Mouse (Mus musculus) cerebellum, adult (tissue): ENCODE results near the gene Slc13a3.
A peak's percentile ranks its signal among the peaks of the same experiment; 100 is the strongest.

Experiments
- ATAC-seq: cut with Nextera tagmentation; 2 replicates; pipeline ENCODE4 v1.9.2; 2017; ENCODE audit warnings: mild to moderate bottlenecking, moderate library complexity, mixed read lengths; ENCODE audit not compliant: insufficient number of reproducible peaks, low FRiP score, low TSS enrichment

Slc13a3 gene

GRCm38 (mm10) chr2:165484152-165484551, 11.1 kb upstream of the Slc13a3 start:
- no peak for ATAC-seq

GRCm38 (mm10) chr2:165482003-165482402, 9.0 kb upstream of the Slc13a3 start:
- ATAC-seq = no peak

- no peak for ATAC-seq
These were observed 2.8 kb upstream of the Slc13a3 start for GRCm38 (mm10) chr2:165475850-165476249.

GRCm38 (mm10) chr2:165475412-165475811, 2.4 kb upstream of the Slc13a3 start:
- ATAC-seq = no peak

GRCm38 (mm10) chr2:165471943-165472342, 1.1 kb downstream of the Slc13a3 start:
- ATAC-seq = no peak

GRCm38 (mm10) chr2:165470167-165470566, 2.9 kb downstream of the Slc13a3 start:
- ATAC-seq = no peak

- no peak for ATAC-seq
These were observed 5.1 kb downstream of the Slc13a3 start for GRCm38 (mm10) chr2:165467824-165468452.

- ATAC-seq = no peak
These were observed 13.4 kb downstream of the Slc13a3 start for GRCm38 (mm10) chr2:165459663-165460062.

GRCm38 (mm10) chr2:165458189-165458588, 14.8 kb downstream of the Slc13a3 start:
- ATAC-seq = no peak

GRCm38 (mm10) chr2:165456710-165457109, 16.3 kb downstream of the Slc13a3 start:
- ATAC-seq = no peak

- no peak for ATAC-seq
These were observed 20.0 kb downstream of the Slc13a3 start for GRCm38 (mm10) chr2:165452730-165453693.

- ATAC-seq = no peak
These were observed 24.6 kb downstream of the Slc13a3 start for GRCm38 (mm10) chr2:165448475-165448874.

- no peak for ATAC-seq
These were observed 28.2 kb downstream of the Slc13a3 start for GRCm38 (mm10) chr2:165444861-165445260.

GRCm38 (mm10) chr2:165442981-165443380, 30.0 kb downstream of the Slc13a3 start:
- no peak for ATAC-seq

GRCm38 (mm10) chr2:165441613-165442012, 31.4 kb downstream of the Slc13a3 start:
- ATAC-seq = no peak

GRCm38 (mm10) chr2:165439613-165440012, 33.4 kb downstream of the Slc13a3 start:
- no peak for ATAC-seq

GRCm38 (mm10) chr2:165438881-165439280, 34.1 kb downstream of the Slc13a3 start:
- no peak for ATAC-seq

- no peak for ATAC-seq
These were observed 44.3 kb downstream of the Slc13a3 start for GRCm38 (mm10) chr2:165428694-165429093.

- 0 out of 2 replicates have a peak, but pooled peaks have one; percentile 26 for ATAC-seq
These were observed 52.8 kb downstream of the Slc13a3 start for GRCm38 (mm10) chr2:165420195-165420594.

- no peak for ATAC-seq
These were observed 53.3 kb downstream of the Slc13a3 start for GRCm38 (mm10) chr2:165419670-165420111.

- ATAC-seq = no peak
These were observed 54.5 kb downstream of the Slc13a3 start for GRCm38 (mm10) chr2:165418577-165418976.
